Mouse (Mus musculus): ENCODE measurements at regions not wholly inside any gene's neighbourhood (a gene's known extent, or its start where the extent isn't known, plus 50 kb on each side); places are given as distances from the start of the nearest gene placed in this dataset.

GRCm38 (mm10) chr16:86883862-86884261 lies 470.1 kb upstream of the N6amt1 start:
- no peak for TF ChIP-seq CTCF (IDR thresholded peaks at IDR 0.05; ENCODE audit: low read depth, low read length)
- no peak for TF ChIP-seq POLR2A (IDR thresholded peaks at IDR 0.05; ENCODE audit: extremely low read depth, insufficient read depth, low read length)

Data from liver, adult 2 months (tissue).